Mouse (Mus musculus) testis, adult 2 months (tissue): ENCODE results near the gene 9430097D07Rik. TPM values are rescaled to one million over a fixed set of nuclear protein-coding genes. Genes with fewer than 3 reads are reported as not detected.
A peak's percentile ranks its signal among the peaks of the same experiment; 100 is the strongest.

Experiments used
- H3K27ac ChIP-seq: fragments of 200-500 bp; 2 replicates; pipeline ENCODE4 v1.5.1; 2012; ENCODE audit warnings: low read depth, low read length; ENCODE audit not compliant: control insufficient read depth, insufficient read depth
- H3K27me3 ChIP-seq: fragments of 200-500 bp; 2 replicates; pipeline ENCODE4 v1.6.1; 2012; ENCODE audit warnings: mild to moderate bottlenecking, low read length, moderate library complexity; ENCODE audit not compliant: control insufficient read depth, insufficient read depth
- H3K36me3 ChIP-seq: fragments of 200-500 bp; 2 replicates; pipeline ENCODE4 v1.6.1; 2012; ENCODE audit warnings: mild to moderate bottlenecking, low read length; ENCODE audit not compliant: control insufficient read depth, insufficient read depth
- H3K4me1 ChIP-seq: fragments of 200-500 bp; 2 replicates; pipeline ENCODE4 v1.6.1; 2012; ENCODE audit warnings: low read length; ENCODE audit not compliant: control insufficient read depth, insufficient read depth
- H3K4me3 ChIP-seq: fragments of 200-500 bp; 2 replicates; pipeline ENCODE4 v1.5.1; 2012; ENCODE audit warnings: low read depth, mild to moderate bottlenecking, low read length, moderate library complexity, mixed read lengths; ENCODE audit not compliant: control insufficient read depth
- CTCF ChIP-seq: fragments of 200-500 bp; IDR thresholded peaks from 2 replicates; pipeline ENCODE4 v1.5.1; 2012; ENCODE audit warnings: low read depth, mild to moderate bottlenecking, inconsistent platforms, low read length, moderate library complexity; ENCODE audit not compliant: control insufficient read depth, insufficient read depth, insufficient replicate concordance
- POLR2A ChIP-seq: fragments of 200-500 bp; IDR thresholded peaks from 2 replicates; pipeline ENCODE4 v1.6.1; 2012; ENCODE audit warnings: low read depth, mild to moderate bottlenecking, inconsistent platforms, low read length, moderate library complexity; ENCODE audit not compliant: control insufficient read depth
- polyA plus RNA-seq: library from polyadenylated mRNA; depleted of rRNA; stranded (reverse); fragments of >200 nt; gene quantifications from 2 replicates; pipeline ENCODE4 v1.2.3, GENCODE M21; 2012

The 9430097D07Rik gene
- polyA plus RNA-seq, 1 experiment, result 2.3 TPM

DNA sequence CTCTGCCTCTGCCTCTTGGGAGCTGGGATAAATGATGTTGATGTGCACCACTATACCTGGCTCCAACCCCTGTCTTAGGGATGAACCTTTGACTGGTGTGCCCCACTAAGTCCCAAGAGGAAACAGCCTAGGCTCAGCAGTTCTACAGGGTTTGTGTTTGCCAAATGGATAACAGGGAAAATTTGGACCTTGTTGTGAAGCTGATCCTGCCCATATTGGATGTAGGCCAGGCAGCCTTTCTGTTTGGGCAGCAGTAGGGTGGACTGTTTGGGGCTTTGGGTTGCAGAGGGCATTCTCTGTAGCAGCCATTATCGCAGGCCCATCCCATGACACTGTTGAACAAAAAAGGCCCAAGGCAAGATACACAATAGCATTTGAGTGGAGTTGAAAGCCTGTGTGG is 28.5 kb downstream of the 9430097D07Rik start:
- no peak overlapping the region for H3K4me3 ChIP-seq
- no peak for TF ChIP-seq CTCF
- no peak for TF ChIP-seq POLR2A

GRCm38 (mm10) chr2:32543031-32543449 is 32.4 kb downstream of the 9430097D07Rik start:
- Histone ChIP-seq H3K27ac (no peak overlapping the region), H3K27me3 (no peaks in the 10 kb centered on the region), H3K4me3 (no peak overlapping the region), H3K4me1 (peaks cover 8% of the 10 kb centered on the region), H3K36me3 (no peaks in the 10 kb centered on the region)
- TF ChIP-seq CTCF (no peak), POLR2A (no peak)

More for the DNA sequence above, 28.5 kb downstream of the 9430097D07Rik start:
- H3K4me1 ChIP-seq, result peaks cover 3% of the 10 kb centered on the region
- H3K36me3 ChIP-seq, result no peaks in the 10 kb centered on the region
- H3K27ac ChIP-seq, result no peak overlapping the region
- no peaks in the 10 kb centered on the region for H3K27me3 ChIP-seq

- Histone ChIP-seq H3K36me3 (no peaks in the 10 kb centered on the region), H3K4me1 (peaks cover 12% of the 10 kb centered on the region)
Observed at GRCm38 (mm10) chr2:32541986-32542573, 33.4 kb downstream of the 9430097D07Rik start.

GRCm38 (mm10) chr2:32541333-32541908 is 34.1 kb downstream of the 9430097D07Rik start:
- Histone ChIP-seq H3K27me3 (no peaks in the 10 kb centered on the region), H3K36me3 (no peaks in the 10 kb centered on the region), H3K27ac (no peak overlapping the region), H3K4me1 (peaks cover 14% of the 10 kb centered on the region), H3K4me3 (no peak overlapping the region)
- TF ChIP-seq POLR2A (no peak), CTCF (no peak)

More at GRCm38 (mm10) chr2:32541986-32542573, 33.4 kb downstream of the 9430097D07Rik start:
- TF ChIP-seq CTCF, result no peak
- TF ChIP-seq POLR2A, result no peak
- no peak overlapping the region for H3K4me3 ChIP-seq
- no peak overlapping the region for H3K27ac ChIP-seq
- H3K27me3 ChIP-seq, result no peaks in the 10 kb centered on the region

DNA sequence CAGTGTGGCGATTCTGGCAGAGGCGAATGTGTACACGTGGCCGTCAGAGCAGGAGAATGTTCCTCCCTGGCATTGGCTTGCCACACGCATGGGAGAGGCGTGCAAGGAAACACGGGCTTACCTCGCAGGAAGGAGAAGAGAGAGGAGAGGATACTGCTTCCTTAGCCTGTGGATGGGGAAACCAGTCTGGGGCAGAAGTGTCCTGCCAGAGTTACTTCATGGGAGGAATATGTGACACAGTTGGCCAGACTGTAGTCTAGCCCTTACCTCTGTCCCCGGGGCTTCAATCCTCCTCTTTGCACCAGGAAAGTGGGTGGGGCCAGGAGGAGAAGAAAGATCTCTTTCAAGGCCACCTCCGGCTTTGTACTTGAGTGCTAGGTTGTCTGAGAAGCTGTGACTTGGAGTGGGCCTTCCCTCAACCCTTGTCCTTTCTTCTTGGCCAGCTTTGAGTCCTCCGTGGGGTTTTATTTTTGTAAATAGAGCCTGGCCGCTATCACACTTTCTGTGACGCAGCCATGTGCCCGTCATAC is 36.0 kb downstream of the 9430097D07Rik start:
- Histone ChIP-seq H3K4me3 (no peak overlapping the region), H3K36me3 (no peaks in the 10 kb centered on the region), H3K4me1 (peaks cover 23% of the 10 kb centered on the region), H3K27ac (no peak overlapping the region), H3K27me3 (no peaks in the 10 kb centered on the region)
- TF ChIP-seq CTCF (no peak), POLR2A (no peak)

- Histone ChIP-seq H3K27ac (no peak overlapping the region), H3K4me1 (peaks cover 28% of the 10 kb centered on the region), H3K27me3 (no peaks in the 10 kb centered on the region), H3K36me3 (no peaks in the 10 kb centered on the region), H3K4me3 (no peak overlapping the region; the same call in 1 of the 2 replicates)
- no peak for TF ChIP-seq POLR2A
- no peak for TF ChIP-seq CTCF
Observed at GRCm38 (mm10) chr2:32538461-32538860, 37.0 kb downstream of the 9430097D07Rik start.

DNA sequence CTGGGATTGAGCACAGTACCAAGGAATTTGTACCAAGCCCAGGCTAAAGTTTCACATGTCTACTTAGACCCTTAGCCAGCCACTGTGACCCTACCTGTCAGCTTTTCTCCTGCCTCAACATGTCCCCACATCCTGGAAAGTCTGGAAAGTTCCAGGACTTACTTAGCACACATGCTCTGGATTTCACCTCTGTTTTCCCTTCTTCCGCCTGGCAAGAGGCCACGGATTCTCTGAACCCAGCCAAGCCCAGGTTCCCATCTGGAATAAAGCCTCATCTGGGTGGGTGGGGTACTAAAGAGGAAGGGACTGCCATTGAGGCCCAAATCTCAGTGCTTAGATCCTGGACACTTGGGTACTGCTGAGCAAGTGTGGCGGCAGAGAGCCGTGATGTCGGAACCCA is 37.5 kb downstream of the 9430097D07Rik start:
- H3K4me3 ChIP-seq, result peak overlapping the region; percentile 25
- TF ChIP-seq POLR2A (no peak), CTCF (no peak)
- no peak overlapping the region for H3K27ac ChIP-seq
- H3K36me3 ChIP-seq, result no peaks in the 10 kb centered on the region
- peaks cover 28% of the 10 kb centered on the region for H3K4me1 ChIP-seq
- no peaks in the 10 kb centered on the region for H3K27me3 ChIP-seq
